Mouse (Mus musculus): Measurements from ENCODE around the gene 4930432M17Rik. TPM values are rescaled to one million over a fixed set of nuclear protein-coding genes. Genes with fewer than 3 reads are reported as not detected.

4930432M17Rik gene
- total and polyA plus RNA-seq, 3 experiments: 0.16 TPM; not detected in 2

DNA sequence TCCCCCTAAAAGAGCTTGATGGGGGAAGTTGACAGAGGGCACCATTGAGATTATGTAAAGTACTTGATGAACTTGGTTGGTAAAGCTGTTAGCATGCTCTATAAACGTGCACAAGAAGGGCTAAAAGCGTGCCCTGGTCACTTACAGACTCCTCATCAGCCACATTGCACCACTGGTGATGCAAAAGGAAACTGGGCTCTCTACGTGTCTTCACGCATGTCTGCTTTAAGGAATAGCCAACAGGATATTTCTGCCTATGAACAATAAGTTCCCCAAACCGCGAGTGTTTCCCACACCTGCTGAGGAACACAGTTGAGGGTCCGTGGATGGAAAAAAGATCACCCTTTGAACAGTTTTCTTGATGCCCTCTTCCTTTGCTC lies 51.1 kb downstream of the 4930432M17Rik start:
- Histone ChIP-seq H3K4me1 (ENCODE audit: insufficient read depth, low read depth, low read length) (peaks cover 17% of the 10 kb centered on the region), H3K36me3 (replicated peaks) (no peaks in the 10 kb centered on the region), H3K9me3 (replicated peaks) (peaks cover 9% of the 10 kb centered on the region), H3K4me3 (ENCODE audit: low read depth, low read length) (no peak overlapping the region), H3K27me3 (ENCODE audit: insufficient read depth, low read length) (peaks cover 32% of the 10 kb centered on the region)
- DNase-seq (ENCODE audit: low spot score) (no peak), ATAC-seq (ENCODE audit: extremely low read depth, insufficient number of reproducible peaks, low FRiP score, poor library complexity, severe bottlenecking) (no peak)
- TF ChIP-seq GATA1 (IDR thresholded peaks at IDR 0.05; ENCODE audit: borderline replicate concordance, low read length): no peak
- no peak for TF ChIP-seq CTCF (IDR thresholded peaks at IDR 0.05; ENCODE audit: low read depth, low read length)
- TF ChIP-seq GATA2 (IDR thresholded peaks at IDR 0.05; ENCODE audit: borderline replicate concordance, low read depth, low read length): no peak
- no peak for TF ChIP-seq POLR2AphosphoS5 (IDR thresholded peaks at IDR 0.05; ENCODE audit: insufficient replicate concordance, low read depth, low read length)
- TF ChIP-seq TAL1 (conservative IDR thresholded peaks at IDR 0.05; ENCODE audit: low read depth, low read length): no peak

DNA sequence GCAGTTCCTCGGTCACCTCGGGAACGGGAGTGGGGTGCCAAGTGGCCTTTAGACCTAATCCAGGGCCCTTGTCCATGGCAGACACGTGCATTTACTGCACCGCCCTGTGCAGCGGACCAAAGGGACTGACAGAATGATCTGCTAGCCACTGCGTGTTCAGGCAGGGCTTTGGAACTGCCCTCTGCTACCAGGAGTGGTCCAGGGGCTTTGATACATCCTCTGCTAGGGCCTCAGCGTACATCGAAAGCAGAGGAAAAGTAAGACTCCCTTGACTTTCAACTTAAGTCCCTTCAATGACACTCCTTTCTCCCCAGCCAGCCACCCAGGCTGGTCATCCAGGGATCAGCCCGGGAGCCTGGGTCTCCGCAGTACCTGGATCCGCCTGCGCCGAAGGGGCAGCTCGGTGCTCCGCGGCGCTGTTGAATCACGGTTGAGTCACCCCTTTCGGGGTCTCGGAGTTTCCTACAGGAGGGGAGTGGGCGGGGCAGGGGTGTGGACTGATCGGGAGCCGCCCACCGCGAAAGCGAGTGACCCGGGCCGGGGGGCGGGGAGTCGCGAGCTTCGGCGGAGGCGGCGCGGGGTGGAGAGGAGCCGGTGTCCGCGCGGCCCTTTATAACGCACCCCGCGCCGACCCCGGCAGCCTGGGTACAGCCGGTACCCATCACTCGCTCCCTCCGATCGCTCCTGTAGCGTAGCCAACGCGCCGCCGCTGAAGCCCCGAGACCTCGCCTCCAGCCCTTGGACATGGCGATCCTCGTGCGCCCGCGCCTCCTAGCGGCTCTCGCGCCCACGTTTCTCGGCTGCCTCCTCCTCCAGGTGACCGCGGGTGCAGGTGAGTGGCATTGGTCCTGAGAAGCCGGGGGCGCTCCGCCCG lies 52.6 kb downstream of the 4930432M17Rik start, which contains the start of gene F3:
Gene F3, plus strand, starts transcription at position 567 of the 874 bp plus-strand sequence.
- DNase-seq (ENCODE audit: low spot score): no peak
- H3K36me3 ChIP-seq (replicated peaks): no peaks in the 10 kb centered on the region
- peaks cover 9% of the 10 kb centered on the region for H3K9me3 ChIP-seq (replicated peaks)
- H3K27me3 ChIP-seq (ENCODE audit: insufficient read depth, low read length): peaks cover 33% of the 10 kb centered on the region
- peak within 1 kb of the TSS; percentile 23; the same call in 1 of the 2 replicates for H3K4me3 ChIP-seq (ENCODE audit: low read depth, low read length)
- H3K4me1 ChIP-seq (ENCODE audit: insufficient read depth, low read depth, low read length): peaks cover 17% of the 10 kb centered on the region
- TF ChIP-seq POLR2AphosphoS5 (IDR thresholded peaks at IDR 0.05; ENCODE audit: insufficient replicate concordance, low read depth, low read length) (no peak), TAL1 (conservative IDR thresholded peaks at IDR 0.05; ENCODE audit: low read depth, low read length) (no peak), CTCF (IDR thresholded peaks at IDR 0.05; ENCODE audit: low read depth, low read length) (no peak), GATA2 (IDR thresholded peaks at IDR 0.05; ENCODE audit: borderline replicate concordance, low read depth, low read length) (no peak), GATA1 (IDR thresholded peaks at IDR 0.05; ENCODE audit: borderline replicate concordance, low read length) (no peak)
- no peak for ATAC-seq (ENCODE audit: extremely low read depth, insufficient number of reproducible peaks, low FRiP score, poor library complexity, severe bottlenecking)

DNA sequence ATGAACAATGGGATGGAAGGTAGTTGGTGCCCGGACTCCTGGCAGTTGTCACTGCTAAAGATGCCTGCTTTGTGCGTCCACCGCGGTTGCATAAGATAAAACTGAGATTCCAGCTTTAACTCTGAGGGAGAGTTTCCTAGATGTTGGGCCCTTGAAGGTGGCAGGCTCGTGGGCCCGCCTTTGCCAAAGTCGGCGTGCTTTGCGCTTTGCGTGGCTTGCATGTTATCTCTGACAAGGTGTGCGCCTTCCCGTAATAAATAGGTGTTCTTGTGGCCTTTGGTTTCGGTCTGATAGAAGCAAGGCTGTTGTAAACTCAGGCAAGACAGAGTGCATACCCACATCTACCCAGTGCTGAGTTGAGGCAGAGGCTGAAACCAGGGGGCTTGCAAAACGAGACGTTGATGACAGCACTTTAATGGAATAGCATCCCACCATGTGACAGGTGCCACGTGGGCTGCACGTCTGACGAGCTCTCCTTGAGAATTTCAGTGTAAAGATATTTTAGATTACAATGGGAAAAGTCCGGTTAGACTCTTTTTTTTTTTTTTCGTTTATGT lies 53.5 kb downstream of the 4930432M17Rik start:
- Histone ChIP-seq H3K4me1 (ENCODE audit: insufficient read depth, low read depth, low read length) (peaks cover 17% of the 10 kb centered on the region), H3K9me3 (replicated peaks) (peaks cover 9% of the 10 kb centered on the region)

DNA sequence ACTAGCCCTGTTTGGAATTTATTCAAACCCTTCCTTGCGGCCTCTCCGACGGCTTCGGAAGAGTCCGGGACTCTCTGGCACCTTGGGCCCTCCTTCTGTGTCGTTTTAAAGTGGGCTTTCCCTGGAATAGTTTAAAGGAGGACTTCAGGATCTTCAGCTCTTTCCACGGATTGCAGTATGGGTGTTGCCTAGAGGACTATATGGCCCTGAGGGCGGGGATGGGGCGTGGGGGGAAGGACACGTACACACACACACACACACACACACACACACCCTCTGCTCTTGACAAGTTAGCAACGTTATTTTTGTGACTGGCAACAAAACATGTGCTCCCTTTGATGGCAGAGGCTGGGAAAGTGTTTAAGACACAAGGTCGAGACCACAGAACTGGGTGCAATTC lies 54.0 kb downstream of the 4930432M17Rik start:
- TF ChIP-seq GATA2 (IDR thresholded peaks at IDR 0.05; ENCODE audit: borderline replicate concordance, low read depth, low read length): no peak
- TF ChIP-seq GATA1 (IDR thresholded peaks at IDR 0.05; ENCODE audit: borderline replicate concordance, low read length): no peak
- TF ChIP-seq POLR2AphosphoS5 (IDR thresholded peaks at IDR 0.05; ENCODE audit: insufficient replicate concordance, low read depth, low read length): no peak
- TF ChIP-seq TAL1 (conservative IDR thresholded peaks at IDR 0.05; ENCODE audit: low read depth, low read length): no peak
- no peak for TF ChIP-seq CTCF (IDR thresholded peaks at IDR 0.05; ENCODE audit: low read depth, low read length)
- Histone ChIP-seq H3K27me3 (ENCODE audit: insufficient read depth, low read length) (peaks cover 29% of the 10 kb centered on the region), H3K36me3 (replicated peaks) (no peaks in the 10 kb centered on the region), H3K4me1 (ENCODE audit: insufficient read depth, low read depth, low read length) (peaks cover 17% of the 10 kb centered on the region), H3K9me3 (replicated peaks) (peaks cover 9% of the 10 kb centered on the region), H3K4me3 (ENCODE audit: low read depth, low read length) (no peak overlapping the region)
- ATAC-seq (ENCODE audit: extremely low read depth, insufficient number of reproducible peaks, low FRiP score, poor library complexity, severe bottlenecking): no peak
- DNase-seq (ENCODE audit: low spot score): no peak

More for the DNA sequence above, 53.5 kb downstream of the 4930432M17Rik start:
- no peaks in the 10 kb centered on the region for H3K36me3 ChIP-seq (replicated peaks)
- H3K27me3 ChIP-seq (ENCODE audit: insufficient read depth, low read length): peaks cover 29% of the 10 kb centered on the region
- DNase-seq (ENCODE audit: low spot score) (no peak), ATAC-seq (ENCODE audit: extremely low read depth, insufficient number of reproducible peaks, low FRiP score, poor library complexity, severe bottlenecking) (no peak)
- no peak for TF ChIP-seq POLR2AphosphoS5 (IDR thresholded peaks at IDR 0.05; ENCODE audit: insufficient replicate concordance, low read depth, low read length)
- no peak overlapping the region for H3K4me3 ChIP-seq (ENCODE audit: low read depth, low read length)

DNA sequence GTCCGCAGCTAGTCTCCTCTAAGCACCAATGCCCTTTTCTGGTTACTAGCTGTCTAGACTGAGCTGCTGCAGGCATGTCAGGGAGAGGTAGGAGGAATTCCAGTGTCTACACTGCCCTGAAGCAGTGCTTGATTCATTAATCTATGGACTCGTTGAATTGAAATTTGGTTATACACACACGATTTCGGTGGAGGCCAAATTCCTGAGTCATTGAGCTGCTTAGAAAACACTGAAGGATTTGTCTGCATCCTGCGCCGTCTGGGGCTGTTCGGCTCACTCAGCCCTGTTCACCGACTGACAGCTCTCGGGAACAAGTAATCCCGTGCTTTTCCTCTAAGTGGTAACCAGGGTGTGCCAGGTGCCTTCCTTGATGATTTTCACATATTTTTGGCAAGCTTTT lies 55.1 kb downstream of the 4930432M17Rik start:
- Histone ChIP-seq H3K36me3 (replicated peaks) (no peaks in the 10 kb centered on the region), H3K4me1 (ENCODE audit: insufficient read depth, low read depth, low read length) (peaks cover 17% of the 10 kb centered on the region)

DNA sequence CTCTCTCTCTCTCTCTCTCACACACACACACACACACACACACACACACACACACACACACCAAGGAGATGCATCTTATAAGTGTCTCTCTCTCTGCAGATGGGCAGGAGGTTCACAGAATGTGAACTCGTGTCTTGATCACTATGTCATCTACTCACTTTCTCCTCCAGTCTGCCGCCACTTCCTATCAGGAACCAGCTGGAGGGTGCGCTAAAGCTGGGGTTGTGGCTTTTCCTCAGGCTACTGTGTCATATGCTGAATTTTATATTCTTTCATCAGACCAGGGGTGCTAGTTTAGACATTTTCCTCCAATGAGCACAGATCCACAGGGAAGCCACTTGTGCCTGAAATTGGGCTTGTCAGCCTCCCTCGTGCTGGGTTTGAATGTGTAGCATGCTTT lies 59.1 kb downstream of the 4930432M17Rik start:
- DNase-seq (ENCODE audit: low spot score): no peak
- H3K36me3 ChIP-seq (replicated peaks): no peaks in the 10 kb centered on the region
- no peak for ATAC-seq (ENCODE audit: extremely low read depth, insufficient number of reproducible peaks, low FRiP score, poor library complexity, severe bottlenecking)
- no peaks in the 10 kb centered on the region for H3K9me3 ChIP-seq (replicated peaks)
- peaks cover 21% of the 10 kb centered on the region for H3K27me3 ChIP-seq (ENCODE audit: insufficient read depth, low read length)
- H3K4me1 ChIP-seq (ENCODE audit: insufficient read depth, low read depth, low read length): no peaks in the 10 kb centered on the region
- no peak for TF ChIP-seq CTCF (IDR thresholded peaks at IDR 0.05; ENCODE audit: low read depth, low read length)
- no peak for TF ChIP-seq GATA2 (IDR thresholded peaks at IDR 0.05; ENCODE audit: borderline replicate concordance, low read depth, low read length)
- TF ChIP-seq TAL1 (conservative IDR thresholded peaks at IDR 0.05; ENCODE audit: low read depth, low read length): no peak
- no peak for TF ChIP-seq POLR2AphosphoS5 (IDR thresholded peaks at IDR 0.05; ENCODE audit: insufficient replicate concordance, low read depth, low read length)
- TF ChIP-seq GATA1 (IDR thresholded peaks at IDR 0.05; ENCODE audit: borderline replicate concordance, low read length): no peak
- no peak overlapping the region for H3K4me3 ChIP-seq (ENCODE audit: low read depth, low read length)

More for the DNA sequence above, 55.1 kb downstream of the 4930432M17Rik start:
- ATAC-seq (ENCODE audit: extremely low read depth, insufficient number of reproducible peaks, low FRiP score, poor library complexity, severe bottlenecking) (no peak), DNase-seq (ENCODE audit: low spot score) (no peak)
- TF ChIP-seq POLR2AphosphoS5 (IDR thresholded peaks at IDR 0.05; ENCODE audit: insufficient replicate concordance, low read depth, low read length) (no peak), TAL1 (conservative IDR thresholded peaks at IDR 0.05; ENCODE audit: low read depth, low read length) (no peak), GATA2 (IDR thresholded peaks at IDR 0.05; ENCODE audit: borderline replicate concordance, low read depth, low read length) (no peak), GATA1 (IDR thresholded peaks at IDR 0.05; ENCODE audit: borderline replicate concordance, low read length) (no peak)
- no peak overlapping the region for H3K4me3 ChIP-seq (ENCODE audit: low read depth, low read length)
- H3K27me3 ChIP-seq (ENCODE audit: insufficient read depth, low read length): peaks cover 29% of the 10 kb centered on the region
- peaks cover 9% of the 10 kb centered on the region for H3K9me3 ChIP-seq (replicated peaks)

Other genes with a start within 250 kb of the 4930432M17Rik start
- not detected in 2 replicates for gene Cnn3, start 244.3 kb upstream of the 4930432M17Rik start, total RNA-seq (2014; fragmentation: Nextera tagmentation)
- 0.33 TPM in 1 of 2 replicates, not detected in the other for gene Cnn3, start 244.3 kb upstream of the 4930432M17Rik start, total RNA-seq (2017)
- not detected in 2 replicates for gene Cnn3, start 244.3 kb upstream of the 4930432M17Rik start, polyA plus RNA-seq (2012)
- gene Slc44a3, start 138.4 kb upstream of the 4930432M17Rik start, total RNA-seq (2014; fragmentation: Nextera tagmentation): not detected in 2 replicates
- 0.06 and 0.33 TPM in 2 replicates for gene Slc44a3, start 138.4 kb upstream of the 4930432M17Rik start, total RNA-seq (2017)
- not detected in 2 replicates for gene Slc44a3, start 138.4 kb upstream of the 4930432M17Rik start, polyA plus RNA-seq (2012)
- not detected in 2 replicates for gene F3, start 52.8 kb downstream of the 4930432M17Rik start, total RNA-seq (2014; fragmentation: Nextera tagmentation)
- not detected in 2 replicates for gene F3, start 52.8 kb downstream of the 4930432M17Rik start, total RNA-seq (2017)
- gene F3, start 52.8 kb downstream of the 4930432M17Rik start, polyA plus RNA-seq (2012): not detected in 2 replicates
- gene Abcd3, start 144.5 kb downstream of the 4930432M17Rik start, total RNA-seq (2014; fragmentation: Nextera tagmentation): 15.8 and 20.7 TPM in 2 replicates
- gene Abcd3, start 144.5 kb downstream of the 4930432M17Rik start, total RNA-seq (2017): 14.3 and 20.4 TPM in 2 replicates
- 42.0 and 49.7 TPM in 2 replicates for gene Abcd3, start 144.5 kb downstream of the 4930432M17Rik start, polyA plus RNA-seq (2012)

Measured in G1E (cell line).